Mouse (Mus musculus): ENCODE measurements around the gene Rap1gap2. TPM values are rescaled to one million over a fixed set of nuclear protein-coding genes. Genes with fewer than 3 reads are reported as not detected.

Gene Rap1gap2
- total RNA-seq (2021): 100 to 1,000 TPM; 135 to 139 TPM

DNA sequence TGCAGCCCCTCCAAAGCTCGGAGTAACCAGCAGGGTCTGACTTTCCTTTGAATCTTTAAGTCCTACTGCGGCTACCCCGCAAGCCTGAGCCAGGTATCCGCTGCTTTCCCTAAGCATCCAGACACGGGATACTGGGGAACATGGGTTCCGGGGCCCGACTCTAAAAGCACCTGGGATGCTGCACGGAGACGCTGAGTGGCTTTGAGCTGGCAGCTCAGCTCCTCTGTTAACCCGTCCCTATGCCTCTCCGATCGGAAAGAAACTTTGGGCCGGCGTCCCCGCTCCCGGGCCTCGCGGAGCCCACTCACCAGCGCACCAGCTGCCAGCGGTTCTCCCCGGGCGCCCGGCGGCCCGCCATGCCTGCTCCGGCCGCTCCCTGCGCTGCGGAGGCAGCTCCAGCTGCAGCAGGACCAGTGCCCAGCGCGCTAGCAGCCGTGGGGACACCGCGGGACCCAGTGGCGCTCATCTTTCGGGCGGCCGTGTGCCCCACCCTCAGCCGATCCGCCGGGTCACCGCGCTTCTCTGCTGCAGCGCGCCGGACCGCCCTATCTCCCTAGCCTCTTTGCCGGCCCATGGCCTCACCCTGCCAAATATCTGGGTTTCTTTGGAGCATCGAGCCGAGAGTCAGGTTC is at the start of gene Rap1gap2:
Rap1gap2 (minus strand) TSS at position 371 of the 632 bp plus-strand sequence.
- intact Hi-C loops (cut with DNase I): no loop called here
- DNase-seq (ENCODE audit: extremely low spot score in 1 of 2, low spot score in 2 of 2): peak in 1 of 2 experiments; percentile 49

DNA sequence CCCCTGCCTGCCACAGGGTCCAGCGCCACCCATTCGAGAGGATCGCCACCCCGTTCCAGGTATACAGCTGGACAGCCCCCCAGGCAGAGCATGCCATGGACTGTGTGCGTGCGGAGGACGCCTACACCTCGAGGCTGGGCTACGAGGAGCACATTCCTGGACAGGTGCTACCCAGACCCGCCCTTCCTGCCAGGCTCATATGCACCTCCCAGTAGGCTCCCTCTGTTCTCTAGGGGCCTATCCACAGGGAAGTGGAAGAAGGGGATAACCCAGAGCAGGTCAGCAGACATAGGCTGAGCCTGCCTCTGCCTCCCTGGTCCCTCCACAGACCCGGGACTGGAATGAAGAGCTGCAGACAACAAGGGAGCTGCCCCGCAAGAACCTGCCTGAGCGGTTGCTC is 49.6 kb upstream of the Rap1gap2 start:
- no peak for DNase-seq (ENCODE audit: extremely low spot score in 1 of 2, low spot score in 2 of 2)
- intact Hi-C loops (cut with DNase I): no loop called here

DNA sequence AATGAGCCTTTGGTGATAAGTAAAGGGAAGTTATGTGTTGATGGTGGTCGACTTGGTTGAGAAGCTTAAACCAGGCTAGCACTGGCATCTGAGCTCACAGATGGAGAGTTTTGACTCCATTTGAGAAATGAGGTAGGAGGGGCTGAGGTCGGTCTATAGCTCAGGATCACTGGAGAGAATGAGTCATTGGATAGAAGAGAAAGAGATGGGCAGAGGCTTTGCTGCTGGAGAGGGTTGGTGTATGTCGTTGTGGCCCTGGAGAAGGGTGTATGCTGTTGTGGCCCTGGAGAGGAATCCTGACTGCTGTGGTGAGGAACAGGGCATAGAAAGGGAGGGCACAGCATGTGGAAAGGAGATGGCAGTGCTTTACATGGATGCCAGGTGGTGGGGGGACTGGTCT is 45.2 kb upstream of the Rap1gap2 start:
- intact Hi-C loops (cut with DNase I): no loop called here
- DNase-seq (ENCODE audit: extremely low spot score in 1 of 2, low spot score in 2 of 2): no peak

DNA sequence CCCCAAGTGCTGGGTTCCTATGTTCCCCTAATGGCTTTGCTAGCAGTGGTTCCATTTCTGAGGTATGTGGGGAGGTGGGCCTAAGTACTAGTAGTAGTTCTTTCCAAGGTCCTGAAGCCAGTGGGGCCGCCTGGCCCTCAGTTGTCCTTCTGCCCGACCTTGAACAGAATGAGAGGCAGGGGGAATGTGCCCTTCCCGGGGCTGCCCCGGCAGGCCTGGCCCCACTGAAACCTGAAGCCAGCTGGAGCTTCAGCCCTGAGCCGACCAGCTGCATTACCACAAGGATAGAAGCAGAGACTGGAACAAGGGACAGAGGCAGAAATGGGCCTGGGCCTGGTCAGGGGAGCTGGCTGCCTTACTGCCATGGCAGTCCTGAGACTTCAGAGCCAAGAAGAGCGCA is 42.7 kb upstream of the Rap1gap2 start:
- DNase-seq (ENCODE audit: extremely low spot score in 1 of 2, low spot score in 2 of 2): no peak
- intact Hi-C loops (cut with DNase I): no loop called here

DNA sequence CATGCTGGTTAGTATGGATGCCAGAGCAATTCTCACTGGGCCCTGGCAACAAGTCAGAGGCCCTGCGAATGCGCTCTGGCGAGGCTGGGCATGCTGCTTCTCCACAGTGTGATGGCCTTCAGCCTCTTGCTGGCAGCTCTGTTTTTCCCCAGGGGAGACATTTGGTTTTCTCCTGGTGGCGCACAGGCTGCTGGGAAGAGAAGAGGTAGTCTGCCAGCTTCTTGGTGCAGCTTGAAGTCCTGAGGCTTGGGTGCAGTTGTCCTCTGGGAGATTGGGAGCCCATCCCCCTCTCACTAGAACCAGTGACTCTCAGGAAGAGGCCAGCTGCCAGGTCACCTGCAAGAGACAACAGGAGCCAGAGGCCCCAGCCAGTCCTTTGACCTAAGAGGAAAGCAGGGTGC is 42.1 kb upstream of the Rap1gap2 start:
- intact Hi-C loops (cut with DNase I): no loop called here
- DNase-seq (ENCODE audit: extremely low spot score in 1 of 2, low spot score in 2 of 2): no peak

DNA sequence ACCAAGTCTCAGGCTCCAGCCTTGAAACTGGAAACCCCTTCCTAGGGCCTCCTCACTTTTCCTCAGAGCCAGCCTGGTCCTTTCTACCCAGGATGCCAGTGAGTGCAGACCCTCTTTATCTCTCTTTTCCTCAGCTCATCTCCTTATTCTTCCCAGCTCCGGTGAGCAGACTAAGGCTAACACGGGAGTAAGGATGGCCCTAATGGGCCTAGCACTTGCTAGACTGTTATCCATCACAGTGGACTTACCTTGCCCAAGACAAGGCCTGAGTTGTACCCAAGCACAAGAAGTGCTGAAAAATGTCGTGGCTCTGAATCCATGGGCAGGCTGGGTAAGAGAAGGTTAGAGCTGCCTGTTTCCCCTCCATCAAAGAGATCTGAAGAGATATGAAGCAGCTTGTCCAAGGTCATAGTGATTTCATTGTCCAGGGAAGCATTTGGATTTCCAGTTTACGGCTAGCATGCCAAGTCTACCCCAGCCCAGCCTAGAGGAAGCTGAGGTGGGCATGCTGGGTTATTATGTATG is 39.9 kb upstream of the Rap1gap2 start:
- DNase-seq (ENCODE audit: extremely low spot score in 1 of 2, low spot score in 2 of 2): no peak
- intact Hi-C loops (cut with DNase I): no loop called here

DNA sequence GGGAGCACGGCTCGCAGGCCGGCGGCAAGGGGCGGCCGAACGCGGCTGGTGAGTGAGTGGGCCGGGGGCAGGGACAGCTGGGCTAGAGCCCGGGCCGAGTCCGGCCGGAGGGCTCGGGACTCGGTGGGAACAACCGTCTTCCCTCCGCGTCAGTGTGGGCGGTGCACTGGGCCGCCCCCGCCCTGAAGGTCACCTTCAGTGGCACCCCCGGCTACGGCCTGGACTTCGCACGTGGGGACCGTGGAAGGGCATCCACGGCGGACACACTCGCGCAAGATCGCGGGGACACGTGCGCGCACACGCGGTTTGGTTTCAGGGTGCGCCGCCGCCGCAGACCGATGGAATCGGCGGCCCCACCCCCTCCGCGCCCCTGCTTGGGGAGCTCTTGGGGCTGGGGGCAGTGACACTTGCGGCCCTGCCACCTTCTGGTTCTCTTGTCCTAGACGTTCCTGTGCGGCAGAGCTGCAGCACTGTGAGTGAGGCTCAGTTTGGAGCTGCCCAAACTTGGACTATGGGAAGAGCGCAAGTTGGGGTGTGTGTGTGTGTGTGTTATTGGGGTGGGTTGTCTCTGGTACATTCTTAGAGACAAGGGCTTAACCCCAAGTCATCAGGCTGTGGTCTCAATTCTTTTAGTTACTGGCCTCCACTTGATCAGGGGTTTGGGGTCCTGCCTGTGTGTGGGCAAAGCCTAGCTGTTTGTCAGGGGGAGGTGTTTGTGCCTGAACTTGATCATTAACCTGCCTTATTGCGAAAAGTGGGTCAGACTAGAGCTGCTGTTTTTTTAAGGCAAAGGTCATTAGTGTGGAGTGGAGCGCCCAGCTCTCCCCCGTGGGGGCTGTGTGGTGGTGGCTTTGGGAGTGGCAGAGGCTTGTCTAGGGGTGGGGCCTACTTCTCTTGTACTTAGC is 39.2 kb upstream of the Rap1gap2 start:
- peak in 1 of 2 experiments; percentile 72 for DNase-seq (ENCODE audit: extremely low spot score in 1 of 2, low spot score in 2 of 2)
- intact Hi-C loops (cut with DNase I): no loop called here

DNA sequence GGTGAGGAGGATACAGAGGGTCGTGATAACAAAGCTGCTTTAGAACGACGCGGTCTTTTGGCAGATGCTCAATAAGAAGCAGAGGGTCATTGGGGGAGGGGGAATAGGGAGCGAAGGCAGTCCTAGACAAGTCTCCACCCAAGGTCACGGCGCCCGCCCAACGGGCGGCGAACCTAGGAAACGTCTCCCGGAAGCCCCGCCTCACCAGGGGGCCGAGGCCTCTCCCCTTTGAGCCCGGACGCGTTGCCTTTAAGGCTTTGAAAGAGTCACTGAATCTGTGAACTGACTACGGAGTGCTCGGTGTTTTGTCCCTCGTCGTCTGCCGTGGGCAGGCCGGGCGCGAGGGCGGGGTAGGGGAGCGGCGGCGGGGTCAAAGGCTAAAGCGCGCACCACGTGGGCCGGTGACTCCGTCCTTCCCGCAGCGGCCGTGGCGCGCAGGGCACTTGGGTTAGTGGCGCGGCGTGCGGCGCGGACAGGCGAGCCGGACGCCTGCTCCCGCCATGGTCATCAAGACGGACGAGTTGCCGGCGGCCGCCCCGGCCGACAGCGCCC is 38.5 kb upstream of the Rap1gap2 start, which contains the start of gene Cluh:
Cluh (plus strand) TSS at position 401 of the 552 bp plus-strand sequence.
- peak; percentile 95 to 98 for DNase-seq (ENCODE audit: extremely low spot score in 1 of 2, low spot score in 2 of 2)
- intact Hi-C loops (cut with DNase I): no loop called here

DNA sequence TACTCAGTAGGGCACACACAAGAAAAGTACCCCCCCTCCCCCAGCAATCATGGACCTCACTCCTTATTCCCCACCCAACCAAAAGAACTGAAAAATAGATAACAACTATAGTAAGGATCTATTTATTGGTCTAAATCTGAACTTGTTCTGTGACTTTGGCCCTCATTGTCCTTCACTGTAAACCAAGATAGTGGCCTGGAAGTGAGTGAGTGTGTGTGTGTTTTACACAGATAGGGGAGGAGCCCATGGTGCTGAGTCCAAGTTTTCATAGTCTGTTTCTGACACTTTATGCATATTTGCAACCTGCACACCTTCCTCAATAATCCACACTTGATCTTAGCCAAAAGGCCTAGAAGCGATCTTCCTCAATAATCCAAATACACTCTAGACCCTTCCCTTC is 38.0 kb upstream of the Rap1gap2 start:
- no peak for DNase-seq (ENCODE audit: extremely low spot score in 1 of 2, low spot score in 2 of 2)
- intact Hi-C loops (cut with DNase I): no loop called here

DNA sequence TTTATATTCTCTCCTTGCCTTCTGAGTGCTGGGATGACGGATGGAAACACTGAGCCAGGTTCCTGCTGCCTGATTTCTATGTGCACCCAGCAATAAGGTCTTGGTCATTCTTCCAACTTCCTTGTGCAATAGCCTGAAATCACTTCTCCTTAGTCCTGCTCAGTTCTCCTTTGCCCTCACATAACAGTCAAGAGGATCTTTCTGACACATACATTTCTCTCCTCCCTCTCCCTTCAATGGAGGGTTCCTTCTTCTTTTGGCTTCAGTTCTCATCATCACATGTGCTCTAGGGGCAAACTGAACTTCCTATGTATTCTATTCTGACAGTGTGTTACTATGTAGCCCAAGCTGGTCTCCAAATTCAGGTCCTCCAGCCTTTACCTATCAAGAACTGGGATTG is 37.3 kb upstream of the Rap1gap2 start:
- intact Hi-C loops (cut with DNase I): no loop called here
- no peak for DNase-seq (ENCODE audit: extremely low spot score in 1 of 2, low spot score in 2 of 2)

DNA sequence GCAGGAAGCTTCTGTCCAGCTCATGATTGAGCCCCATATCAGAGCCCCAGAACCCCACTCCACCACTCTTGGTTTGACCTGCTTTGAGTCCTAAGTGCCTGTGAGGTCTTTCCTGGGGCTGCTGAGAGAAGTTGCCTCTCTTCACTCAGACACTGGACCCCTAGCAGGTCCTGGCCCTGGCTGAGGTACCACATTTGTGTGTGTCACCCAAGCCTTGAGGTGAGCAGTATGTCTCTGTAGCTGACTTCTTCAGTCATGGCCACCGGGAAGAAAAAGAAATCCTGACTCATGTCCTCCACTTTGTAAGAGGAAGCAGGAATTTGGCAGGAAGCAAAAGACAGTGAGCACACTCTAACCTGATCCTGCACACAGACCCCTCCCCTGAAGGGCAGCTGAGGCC is 28.9 kb upstream of the Rap1gap2 start:
- DNase-seq (ENCODE audit: extremely low spot score in 1 of 2, low spot score in 2 of 2): no peak
- intact Hi-C loops (cut with DNase I): no loop called here

DNA sequence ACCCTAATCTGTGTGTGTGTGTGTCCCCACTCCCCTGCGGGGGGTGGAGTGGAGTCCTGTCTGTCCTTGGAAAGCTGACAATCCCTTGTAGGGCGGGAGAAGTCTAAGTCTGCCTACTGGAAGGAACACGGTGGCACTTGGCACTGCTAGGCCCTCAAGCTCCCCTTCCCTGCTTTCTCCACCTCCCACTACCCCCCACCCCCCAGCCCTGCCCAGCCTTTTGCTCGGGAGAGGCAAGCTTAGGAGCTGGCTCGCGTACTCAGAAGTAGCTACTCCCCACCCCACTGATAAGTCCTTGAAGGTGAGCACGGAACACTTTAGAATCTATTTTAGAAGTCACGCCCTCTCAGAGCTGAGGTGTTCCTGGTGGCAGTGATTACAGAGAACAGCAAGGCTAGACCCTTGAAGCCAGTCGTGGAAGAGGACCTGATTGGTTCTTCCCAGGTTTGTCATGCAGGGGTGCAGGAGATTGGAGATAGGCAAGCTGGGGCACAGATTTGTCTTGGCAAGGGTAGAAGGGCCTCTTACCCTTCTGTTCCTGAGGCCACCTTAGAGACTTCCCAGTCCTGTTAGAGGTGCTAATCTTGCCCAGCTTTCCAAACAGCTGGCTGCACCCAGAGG is 28.2 kb upstream of the Rap1gap2 start:
- DNase-seq (ENCODE audit: extremely low spot score in 1 of 2, low spot score in 2 of 2): no peak
- intact Hi-C loops (cut with DNase I): no loop called here

DNA sequence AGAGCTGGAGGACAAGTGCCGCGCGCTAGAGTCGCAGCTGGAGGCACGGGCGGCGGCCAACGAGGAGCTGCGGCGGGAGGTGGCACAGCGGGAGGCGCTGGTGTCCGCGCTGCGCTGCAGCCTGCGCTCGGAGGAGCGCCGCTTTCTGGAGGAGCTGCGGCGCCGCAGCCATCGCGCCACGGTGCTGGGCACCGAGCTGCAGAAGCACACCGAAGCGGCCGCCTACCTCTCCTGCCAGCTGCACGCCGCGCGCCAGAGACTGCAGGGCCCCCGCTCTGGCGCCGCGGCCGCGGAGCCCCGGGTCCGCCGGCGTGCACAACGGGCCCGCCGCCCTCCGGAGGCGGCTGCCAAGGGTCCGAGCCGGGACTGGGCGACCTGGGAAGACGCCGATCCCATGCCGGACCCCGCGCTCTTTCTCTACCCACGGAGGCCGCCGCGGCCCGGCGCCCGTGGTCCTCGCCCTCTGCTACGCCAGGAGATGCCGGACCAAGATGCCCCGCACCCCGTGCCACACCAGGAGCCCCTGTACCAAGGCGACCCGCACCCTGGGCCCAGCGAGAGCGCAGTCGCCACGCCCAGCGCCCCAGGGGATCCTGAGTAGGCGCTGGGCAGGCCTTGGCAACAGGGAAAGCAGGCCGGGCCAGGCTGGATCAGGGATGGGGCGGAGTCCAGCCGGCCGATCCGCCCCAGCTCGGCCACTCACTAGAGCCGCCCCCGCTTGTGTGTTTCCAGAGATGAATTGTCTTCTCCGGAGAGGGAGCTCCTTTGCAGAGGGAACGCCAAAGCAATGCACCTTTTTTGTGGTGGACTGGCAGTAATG is 27.5 kb upstream of the Rap1gap2 start:
- intact Hi-C loops (cut with DNase I): no loop called here

DNA sequence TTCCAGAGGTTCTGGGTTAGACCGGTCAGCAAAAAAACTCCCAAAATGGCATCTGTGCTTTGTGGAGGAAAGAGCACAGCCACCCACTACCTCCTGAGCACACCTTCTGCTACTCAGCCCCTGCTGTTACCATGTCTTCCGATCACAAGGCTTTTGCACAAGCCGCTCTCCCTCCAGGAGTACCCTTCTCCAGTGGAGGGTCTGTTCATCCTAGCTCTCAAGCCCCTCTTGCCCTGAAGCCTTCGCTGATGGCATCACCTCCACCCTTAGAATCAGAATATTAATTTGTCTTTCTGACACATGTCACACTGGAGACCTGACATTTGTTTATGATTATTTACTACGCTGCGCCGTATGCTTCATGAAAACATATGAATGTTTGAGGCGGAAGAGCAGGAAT is 26.8 kb upstream of the Rap1gap2 start:
- no peak for DNase-seq (ENCODE audit: extremely low spot score in 1 of 2, low spot score in 2 of 2)
- intact Hi-C loops (cut with DNase I): no loop called here

More for the DNA sequence above, 27.5 kb upstream of the Rap1gap2 start:
- peak; percentile 41 to 86 for DNase-seq (ENCODE audit: extremely low spot score in 1 of 2, low spot score in 2 of 2)

DNA sequence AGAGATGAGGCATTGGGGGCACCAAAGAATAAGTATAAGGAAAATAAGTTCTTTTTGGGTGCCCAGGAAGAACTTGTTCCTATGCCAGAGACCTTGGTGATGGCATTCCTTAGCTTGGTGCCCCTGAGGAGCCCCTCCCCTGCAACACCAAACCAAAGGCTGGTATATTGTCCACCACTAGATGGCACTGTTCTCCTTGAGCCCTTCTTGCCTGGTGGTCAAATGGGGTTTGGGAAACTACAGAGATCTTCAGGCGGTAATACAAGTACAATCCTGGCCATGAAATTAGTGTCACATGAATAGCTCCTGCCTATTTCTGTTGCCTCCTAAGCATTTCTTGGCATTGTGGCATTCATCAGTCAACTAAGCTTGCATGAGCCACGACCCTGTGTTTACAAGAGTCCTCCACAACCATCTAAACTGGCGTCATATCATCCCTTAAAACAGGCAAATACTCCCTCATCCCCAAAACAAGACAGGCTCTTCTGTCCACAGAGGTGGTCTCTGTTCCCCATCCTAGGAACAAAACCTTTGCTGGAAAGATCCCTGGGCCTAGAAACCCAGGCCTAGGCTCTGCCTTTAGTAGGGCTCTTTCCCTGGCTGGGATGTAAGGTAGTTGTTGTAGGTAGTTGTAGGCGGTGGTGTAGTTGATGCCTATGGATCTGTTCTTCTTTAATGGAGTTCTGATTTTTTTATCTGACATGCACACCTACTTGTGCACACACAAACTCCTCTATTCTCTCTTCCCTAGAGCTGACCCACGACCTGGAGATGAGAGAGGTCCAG is 24.0 kb upstream of the Rap1gap2 start:
- DNase-seq (ENCODE audit: extremely low spot score in 1 of 2, low spot score in 2 of 2): peak; percentile 65 to 71
- intact Hi-C loops (cut with DNase I): no loop called here

DNA sequence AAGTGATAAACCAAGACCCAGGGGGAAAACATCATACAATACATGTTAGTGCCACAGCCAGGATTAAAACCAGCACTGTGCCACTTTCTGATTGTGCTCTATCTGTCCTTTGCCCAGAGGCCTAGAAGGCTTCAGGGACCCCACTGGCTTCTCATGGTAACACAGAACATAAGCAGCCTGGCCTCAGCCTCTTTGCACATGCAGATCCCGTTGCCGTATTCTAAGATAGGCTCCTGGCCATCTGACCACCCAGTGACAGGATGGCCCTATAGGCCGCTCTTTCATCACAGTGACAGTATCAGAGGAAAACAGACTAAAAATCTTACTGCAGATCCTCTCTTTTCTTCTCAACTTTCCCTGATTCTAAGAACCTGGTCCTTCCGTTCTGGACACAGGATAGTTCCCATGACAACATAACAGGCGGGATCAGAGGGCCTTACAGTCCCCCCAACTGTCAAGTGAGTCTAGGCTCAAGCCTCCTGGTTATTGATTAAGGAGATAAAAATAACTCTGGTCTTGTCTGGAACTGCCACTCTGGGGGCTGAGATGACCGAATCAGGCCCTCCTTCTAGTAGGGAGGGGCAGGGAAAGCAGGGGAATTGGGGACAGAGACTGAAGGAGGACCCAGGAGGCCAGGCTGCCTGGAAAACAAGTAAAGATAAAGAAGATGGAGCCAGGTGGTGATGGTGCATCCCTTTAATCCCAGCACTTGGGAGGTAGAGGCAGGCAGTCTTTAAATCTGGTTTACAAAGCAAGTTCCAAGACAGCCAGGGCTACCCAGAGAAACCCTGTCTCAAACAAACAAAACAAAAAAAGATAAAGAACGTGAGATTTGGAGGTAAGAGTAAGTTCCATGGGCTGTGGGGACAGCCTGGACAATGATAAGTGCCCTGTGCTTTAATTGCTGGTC is 21.4 kb upstream of the Rap1gap2 start:
- intact Hi-C loops (cut with DNase I): no loop called here
- no peak for DNase-seq (ENCODE audit: extremely low spot score in 1 of 2, low spot score in 2 of 2)

DNA sequence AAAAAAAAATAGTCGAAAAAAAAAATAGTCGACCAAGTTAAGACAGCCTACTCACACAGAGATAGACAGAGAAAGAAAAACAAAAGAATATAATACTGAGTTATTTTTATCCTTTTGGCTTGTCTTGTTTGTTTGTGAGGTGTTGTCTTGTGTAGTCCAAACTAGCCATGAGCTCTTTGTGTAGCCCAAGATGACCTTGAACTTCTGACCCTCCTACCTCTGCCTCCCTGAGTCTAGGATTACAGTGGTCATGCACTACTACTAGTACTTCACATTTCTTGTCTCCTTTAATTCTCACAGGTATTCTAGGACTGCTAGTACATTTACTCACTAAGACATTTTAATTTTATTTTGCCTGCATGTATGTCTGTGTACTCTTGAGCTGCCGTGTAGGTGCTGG is 16.8 kb upstream of the Rap1gap2 start:
- intact Hi-C loops (cut with DNase I): loop anchor here (10.0 kb wide), 1 partner anchor 243 kb away; no protein-coding TSS in a partner anchor
- no peak for DNase-seq (ENCODE audit: extremely low spot score in 1 of 2, low spot score in 2 of 2)
